Mouse (Mus musculus) embryonic fibroblast, embryonic 13.5 days (primary cell): ENCODE measurements at regions not wholly inside any gene's neighbourhood (a gene's known extent, or its start where the extent isn't known, plus 50 kb on each side); places are given as distances from the start of the nearest gene placed in this dataset.

Source experiments
- CTCF ChIP-seq: IDR thresholded peaks from 2 replicates; pipeline ENCODE4 v1.5.1; 2011; ENCODE audit warnings: mild to moderate bottlenecking, control low read depth, low read length, moderate library complexity, borderline replicate concordance; ENCODE audit not compliant: insufficient read depth
- POLR2A ChIP-seq: IDR thresholded peaks from 2 replicates; pipeline ENCODE4 v1.6.1; 2011; ENCODE audit warnings: low read depth, mild to moderate bottlenecking, control low read depth, low read length, moderate library complexity

- no peak for TF ChIP-seq CTCF
- no peak for TF ChIP-seq POLR2A
These were observed 187.5 kb downstream of the Rnf144a start for GRCm38 (mm10) chr12:26227557-26228020.
